ENCODE assay signal across 18 mouse cellular contexts in the genomic region with DNA sequence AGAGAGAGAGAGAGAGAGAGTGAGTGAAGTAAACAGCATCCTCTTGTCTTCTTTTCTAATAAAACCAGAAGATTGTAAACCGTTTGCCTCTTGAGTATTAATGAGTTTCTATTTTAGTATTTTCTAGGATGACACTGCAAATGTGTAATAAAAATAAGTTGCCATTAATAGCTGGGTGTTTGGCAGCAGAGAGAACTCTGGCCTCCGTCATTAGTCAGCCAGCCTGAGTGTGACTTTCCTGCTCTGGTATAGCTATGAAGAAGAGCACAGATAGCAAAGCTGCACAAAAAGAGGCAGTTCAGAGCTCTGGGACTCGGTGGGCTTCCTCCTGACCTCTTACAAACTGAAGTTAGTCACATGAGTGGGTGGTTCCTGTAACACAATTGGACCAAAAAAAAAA. TPM values are rescaled to one million over a fixed set of nuclear protein-coding genes. Genes with fewer than 3 reads are reported as not detected.
DNase-seq lines count a peak whose midpoint lies in the region; ATAC-seq and TF ChIP-seq lines count a peak whose summit lies in the region.
"Had no signal": no experiment of that assay in that cellular context is flagged by ENCODE, and none has a peak within 500 bp of the region (broad histone marks: within the 10 kb centered on the region; RNA-seq: fewer than 3 reads in every experiment).

No protein-coding gene starts in this region.

- no peak overlapping the region for H3K4me3 ChIP-seq in bone marrow macrophage, adult 2 months (ENCODE audit: insufficient read depth, low read length)
- H3K4me3 ChIP-seq in heart, postnatal 0 days (ENCODE audit: low read depth, low read length) = no peak overlapping the region
- H3K4me3 ChIP-seq: embryonic facial prominence, embryonic 12.5 days; forebrain, embryonic 15.5 days; stomach, embryonic 15.5 days had no signal

- TF ChIP-seq POLR2A in bone marrow macrophage, adult 2 months (IDR thresholded peaks at IDR 0.05; ENCODE audit: borderline replicate concordance, low read depth, low read length) = no peak

- H3K4me2 ChIP-seq in heart, postnatal 0 days (ENCODE audit: low read depth, low read length) = peak overlapping the region; percentile 25; the same call in 1 of the 2 replicates
- H3K4me2 ChIP-seq: embryonic facial prominence, embryonic 12.5 days; forebrain, embryonic 15.5 days; stomach, embryonic 15.5 days had no signal

- H3K27me3 ChIP-seq in heart, postnatal 0 days (ENCODE audit: control insufficient read depth, insufficient read depth, low read length) = no peaks in the 10 kb centered on the region
- H3K27me3 ChIP-seq: embryonic facial prominence, embryonic 12.5 days; forebrain, embryonic 15.5 days; stomach, embryonic 15.5 days had no signal

- TF ChIP-seq EP300 in heart, postnatal 0 days (IDR thresholded peaks at IDR 0.05; ENCODE audit: low read depth) = no peak

- peak; percentile 51 for DNase-seq in gastrocnemius, adult 18-20 months (ENCODE audit: low spot score)
- DNase-seq in gastrocnemius, postnatal 36 days = no peak
- peak; percentile 10 for DNase-seq in adipocyte (ENCODE audit: low spot score)
- peak; percentile 72 for DNase-seq in heart, postnatal 0 days (ENCODE audit: low spot score)
- DNase-seq in left cerebral cortex, postnatal 25 days (ENCODE audit: low spot score in 2 of 2) = no peak
- DNase-seq: kidney, adult 8-10 months; kidney, postnatal 36 days; liver; lung, adult 18-20 months; spleen, adult 18-20 months; thymus, adult 2 months had no signal

- H3K27ac ChIP-seq in bone marrow macrophage, adult 2 months (ENCODE audit: insufficient read depth, low read depth, low read length) = peak overlapping the region; percentile 46
- peak overlapping the region; percentile 43; the same call in 1 of the 2 replicates for H3K27ac ChIP-seq in heart, postnatal 0 days (ENCODE audit: low read depth)
- H3K27ac ChIP-seq: embryonic facial prominence, embryonic 12.5 days; forebrain, embryonic 15.5 days; stomach, embryonic 15.5 days had no signal

- H3K9ac ChIP-seq in heart, postnatal 0 days (replicated peaks; ENCODE audit: low read depth, low read length) = no peak overlapping the region
- H3K9ac ChIP-seq: embryonic facial prominence, embryonic 12.5 days; forebrain, embryonic 15.5 days; stomach, embryonic 15.5 days had no signal

- no peaks in the 10 kb centered on the region for H3K9me3 ChIP-seq in heart, postnatal 0 days (replicated peaks; ENCODE audit: control insufficient read depth, low read length)
- H3K9me3 ChIP-seq: embryonic facial prominence, embryonic 12.5 days; forebrain, embryonic 15.5 days; G1E; stomach, embryonic 15.5 days had no signal

- intact Hi-C loops in gastrocnemius, postnatal 36 days (cut with DNase I) = no loop called here
- intact Hi-C loops in left cerebral cortex, postnatal 25 days (cut with DNase I) = no loop called here

- no peak for TF ChIP-seq CTCF in bone marrow macrophage, adult 2 months (IDR thresholded peaks at IDR 0.05; ENCODE audit: low read depth, low read length)
- no peak for TF ChIP-seq CTCF in heart, postnatal 0 days (IDR thresholded peaks at IDR 0.05; ENCODE audit: low read depth)

- WGBS in heart, postnatal 0 days = 7% methylated on average over 3 of the region's 3 CpGs

- no peaks in the 10 kb centered on the region for H3K36me3 ChIP-seq in heart, postnatal 0 days (replicated peaks; ENCODE audit: control insufficient read depth, insufficient read depth, low read length)
- H3K36me3 ChIP-seq: embryonic facial prominence, embryonic 12.5 days; forebrain, embryonic 15.5 days; G1E; stomach, embryonic 15.5 days had no signal

- peak; percentile 62 for ATAC-seq in heart, postnatal 0 days (ENCODE audit: insufficient read depth, low read depth)
- no peak for ATAC-seq in megakaryocyte progenitor cell, adult 5-6 weeks (replicated peaks; ENCODE audit: poor library complexity)
- ATAC-seq: forebrain, embryonic 15.5 days; inflammation-experienced regulatory T-cells, adult 6 months had no signal

- peaks cover 21% of the 10 kb centered on the region for H3K4me1 ChIP-seq in bone marrow macrophage, adult 2 months (ENCODE audit: control insufficient read depth, insufficient read depth, low read length)
- peaks cover 18% of the 10 kb centered on the region for H3K4me1 ChIP-seq in heart, postnatal 0 days (ENCODE audit: control insufficient read depth, insufficient read depth)
- H3K4me1 ChIP-seq: embryonic facial prominence, embryonic 12.5 days; forebrain, embryonic 15.5 days; stomach, embryonic 15.5 days had no signal

RNA-seq across cellular contexts. Expression of a gene that starts 27.3 kb away (rescaled TPM):
- 100 to 1,000 TPM; 215 to 272 TPM for total RNA-seq in gastrocnemius, adult 18-20 months (2021)
- 100 to 1,000 TPM; 223 to 229 TPM for total RNA-seq in gastrocnemius, postnatal 36 days (2021)
- 1.4 and 1.8 TPM in 2 replicates for polyA plus RNA-seq in bone marrow macrophage, adult 2 months (2012; ENCODE audit: insufficient read depth, insufficient read length, missing spikeins)
- total RNA-seq in heart, postnatal 0 days (2014; rRNA removed; ENCODE audit: low replicate concordance) = 149 and 153 TPM in 2 replicates
- 247 and 273 TPM in 2 replicates for polyA plus RNA-seq in heart, postnatal 0 days (2015; fragmentation: Nextera tagmentation; extraction: Ambion mirVana)
- not detected in 2 replicates for total RNA-seq in megakaryocyte progenitor cell, adult 5-6 weeks (2015)
- not detected in 2 replicates for total RNA-seq in megakaryocyte progenitor cell, adult 5-6 weeks (2017)
- 1,000 to 10,000 TPM; 2,305 to 2,540 TPM for total RNA-seq in left cerebral cortex, postnatal 25 days (2021)
- polyA plus RNA-seq: G1E had no signal

Comparison
In these comparisons a context has a peak if more than half of its experiments do, and no peak if none do; other contexts are left out.
1. DNase-seq: peak in gastrocnemius, adult 18-20 months (single experiment), adipocyte (single experiment) and heart, postnatal 0 days (single experiment); none in gastrocnemius, postnatal 36 days (0 of 2) and left cerebral cortex, postnatal 25 days (0 of 2).
2. RNA of a gene that starts 27.3 kb away (total RNA-seq): 2,305 to 2,540 TPM in left cerebral cortex, postnatal 25 days, 215 to 272 TPM in gastrocnemius, adult 18-20 months, 223 to 229 TPM in gastrocnemius, postnatal 36 days and 149 to 153 TPM in heart, postnatal 0 days; not detected in megakaryocyte progenitor cell, adult 5-6 weeks; every median in the first group is over 100 times any median in the second.